Mouse (Mus musculus) right cerebral cortex, adult 2 months (tissue): ENCODE results near the gene Slc22a13.
"Not testable (repeated sequence)": the region's sequence is repeated elsewhere in the genome, so short reads cannot be mapped to it uniquely, and the experiment has no call there.

Experiments used
- DNase-seq, 2 experiments: peaks; one replicate each; pipeline ENCODE4 v3.0.0; 2021 to 2022; ENCODE audit warnings: low spot score in 2 of 2

Slc22a13 gene

DNA sequence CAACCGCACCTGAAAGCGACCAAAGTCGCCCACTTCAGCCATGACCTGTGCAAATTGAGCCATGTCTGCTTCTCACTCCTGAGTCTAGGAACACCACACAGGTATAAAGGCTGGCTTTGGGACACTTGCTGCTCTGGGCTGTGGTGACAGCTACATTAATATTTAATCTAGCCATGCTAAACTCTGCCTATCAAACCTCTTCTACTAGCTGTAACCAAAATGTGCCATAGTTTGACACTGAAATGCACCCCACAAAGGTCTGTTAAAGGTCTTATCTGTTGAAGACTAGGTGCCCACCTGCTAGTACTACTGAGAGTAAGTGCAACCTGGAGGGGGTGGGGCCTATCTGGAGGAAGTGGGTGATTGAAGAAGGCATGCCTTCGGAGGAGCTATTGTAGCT is at the start of gene Slc22a13:
Slc22a13 (minus strand) TSS at position 101 of the 400 bp plus-strand sequence.
- no peak for DNase-seq

DNA sequence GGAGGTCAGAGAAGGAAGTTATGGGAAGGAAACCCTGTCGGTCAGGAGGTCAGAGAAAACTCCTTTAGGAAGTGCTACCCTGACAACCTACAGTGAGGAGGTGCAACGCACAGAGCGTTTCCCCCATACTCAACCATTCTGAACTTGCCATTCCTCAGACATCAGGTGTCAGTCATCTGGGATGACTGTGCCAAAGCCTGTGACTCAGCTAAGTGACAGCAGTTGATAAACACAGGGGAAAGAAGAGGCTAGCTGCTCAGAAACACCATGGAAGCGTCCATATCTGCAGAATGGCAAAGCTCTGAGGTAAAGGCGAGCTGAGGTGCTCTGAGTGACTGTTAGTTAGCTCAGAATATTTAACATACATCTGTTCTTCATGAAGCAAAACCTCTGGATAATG is 49.2 kb upstream of the Slc22a13 start:
- no peak for DNase-seq

DNA sequence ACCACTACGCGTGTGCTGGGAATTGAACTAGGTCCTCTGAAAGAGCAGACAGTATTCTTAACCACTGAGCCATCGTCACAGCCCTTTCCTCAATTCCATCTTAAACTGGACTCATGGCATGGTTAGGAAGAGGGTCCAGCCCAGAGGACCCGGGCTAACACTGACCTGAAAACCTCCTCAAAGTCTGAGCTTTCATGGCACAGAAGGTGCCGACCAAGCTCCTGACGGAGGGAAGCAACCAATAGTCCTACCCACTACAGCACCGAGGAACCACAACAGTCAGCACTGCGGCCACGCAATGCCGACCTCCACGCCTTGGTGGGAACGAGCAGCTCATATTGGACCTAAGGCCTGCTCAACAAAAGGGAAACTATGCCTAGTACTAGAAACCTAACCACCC is 47.3 kb upstream of the Slc22a13 start:
- DNase-seq: no peak

DNA sequence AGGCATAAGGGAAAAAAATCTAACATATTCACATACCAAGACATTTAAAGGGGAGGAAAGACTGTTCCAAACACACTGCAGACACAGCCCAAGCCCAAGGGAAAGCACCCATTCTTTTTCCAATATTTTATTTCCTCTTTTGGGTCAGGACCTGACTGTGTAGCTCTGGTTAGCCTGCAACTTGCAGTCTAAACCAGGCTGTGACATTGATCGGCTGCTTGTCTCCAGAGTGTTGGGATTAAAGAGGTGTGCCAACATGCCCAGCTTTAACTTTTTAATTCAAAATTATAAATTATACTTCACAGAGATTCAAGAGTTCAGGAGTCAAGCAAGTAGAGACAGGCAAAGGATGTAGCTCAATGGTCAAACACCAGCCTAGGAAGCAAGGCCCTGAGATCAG is 46.2 kb upstream of the Slc22a13 start:
- DNase-seq: no peak

DNA sequence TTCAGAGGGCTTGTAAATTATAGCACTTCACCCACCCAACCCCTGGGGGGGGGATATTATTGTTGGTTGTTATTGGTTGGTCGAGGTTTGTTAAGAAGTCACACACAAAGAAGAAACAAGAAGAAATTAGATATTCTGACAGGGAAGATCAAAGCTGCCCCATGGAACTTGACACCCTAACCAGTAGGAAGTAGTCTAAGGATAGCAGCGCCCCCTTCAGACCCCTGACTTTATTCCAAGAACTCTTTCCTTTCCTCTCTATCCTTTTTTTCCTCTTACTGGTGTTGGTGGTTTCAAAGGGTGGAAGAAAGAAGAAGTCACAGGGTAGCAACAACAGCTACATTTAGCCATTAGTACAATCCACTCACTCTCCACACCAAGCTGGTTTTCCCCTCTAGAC is 45.3 kb upstream of the Slc22a13 start:
- DNase-seq: no peak

DNA sequence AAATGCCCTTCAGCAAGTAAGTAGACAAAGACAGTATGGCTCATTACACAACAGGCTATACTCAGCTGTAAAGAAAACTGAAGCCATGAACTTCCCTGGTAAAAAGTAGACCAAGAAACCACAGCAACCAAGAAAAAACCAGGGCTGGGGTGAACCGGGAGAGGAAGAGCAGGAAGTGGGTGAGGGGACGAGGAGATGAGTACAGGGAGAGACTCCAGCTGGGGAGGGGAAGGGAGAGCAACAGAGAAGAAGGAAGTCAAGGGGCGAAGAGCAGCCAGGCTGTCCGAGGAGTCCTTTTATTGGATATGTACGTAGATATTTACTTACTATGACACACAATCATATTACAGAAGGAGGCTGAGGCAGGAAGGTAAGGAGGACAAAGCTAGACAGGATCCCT is 39.1 kb upstream of the Slc22a13 start:
- no peak for DNase-seq

DNA sequence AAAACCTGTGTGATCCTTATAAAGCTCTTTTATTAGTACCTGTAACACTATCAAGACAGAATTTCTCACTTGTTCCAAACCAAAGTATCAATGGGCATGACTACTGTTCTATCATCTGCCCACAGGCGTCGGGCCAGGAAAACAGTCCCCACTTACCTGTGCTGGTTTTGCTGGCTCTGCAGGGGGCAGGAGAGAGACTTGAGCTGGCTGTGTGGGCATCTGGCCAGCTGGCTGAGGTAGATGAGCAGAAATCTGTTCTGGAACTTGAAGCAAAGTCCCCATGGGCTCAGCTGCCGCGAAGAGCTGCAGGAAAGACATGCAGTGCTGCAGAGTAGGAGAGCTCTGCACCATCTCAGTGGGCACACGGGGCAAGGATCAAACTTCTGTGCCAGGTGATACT is 37.9 kb upstream of the Slc22a13 start:
- DNase-seq: no peak

DNA sequence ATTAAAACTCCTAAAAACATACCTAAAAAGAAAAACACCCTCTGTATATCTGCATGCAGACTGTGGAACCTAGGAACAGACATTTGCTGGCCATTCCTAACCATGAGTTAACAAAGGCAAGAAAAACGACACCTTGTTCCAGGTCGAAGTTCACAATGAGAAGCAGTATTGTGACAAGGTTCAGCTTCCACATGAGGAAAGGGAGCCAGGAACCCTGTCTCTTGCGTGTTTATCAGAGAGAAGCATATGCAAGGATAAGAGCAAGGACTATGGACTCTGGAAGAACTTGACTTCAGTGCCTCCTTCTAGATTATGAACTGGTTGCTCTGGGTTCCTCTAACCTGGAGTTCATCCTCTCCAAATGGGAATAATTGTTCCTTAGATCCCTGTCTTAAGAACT is 35.1 kb upstream of the Slc22a13 start:
- DNase-seq: no peak

DNA sequence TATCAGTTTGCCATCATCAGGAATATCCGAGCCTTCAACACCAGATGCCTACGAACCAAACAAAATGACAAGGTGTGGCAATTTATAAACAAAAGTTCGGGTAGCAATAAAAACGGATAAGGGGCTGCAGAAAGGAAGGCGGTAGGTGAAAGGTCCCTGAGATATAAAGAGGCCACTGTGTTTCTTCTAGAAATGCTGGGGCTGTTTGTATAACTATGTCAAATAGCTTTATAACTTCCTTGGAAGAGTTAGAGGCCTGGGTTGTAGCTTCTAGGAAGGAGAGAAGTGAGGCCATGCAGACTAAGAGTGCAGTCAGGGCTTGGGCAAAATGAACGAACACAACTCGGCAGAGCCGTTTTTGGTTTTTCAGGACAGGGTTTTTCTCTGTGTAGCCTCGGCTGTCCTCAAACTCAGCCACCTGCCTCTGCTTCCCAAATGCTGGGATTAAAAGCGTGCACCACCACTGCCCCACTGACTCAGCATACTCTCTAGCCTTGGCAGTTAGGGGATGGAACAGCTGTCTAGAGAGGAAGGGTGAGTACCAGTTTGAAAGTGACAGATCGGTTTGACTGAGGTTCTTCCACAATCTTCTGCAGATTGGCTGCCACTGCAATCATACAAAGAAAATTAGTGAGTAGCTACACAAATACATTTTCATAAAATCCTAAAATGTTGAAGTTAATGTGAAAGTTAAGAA is 32.4 kb upstream of the Slc22a13 start:
- DNase-seq: no peak

DNA sequence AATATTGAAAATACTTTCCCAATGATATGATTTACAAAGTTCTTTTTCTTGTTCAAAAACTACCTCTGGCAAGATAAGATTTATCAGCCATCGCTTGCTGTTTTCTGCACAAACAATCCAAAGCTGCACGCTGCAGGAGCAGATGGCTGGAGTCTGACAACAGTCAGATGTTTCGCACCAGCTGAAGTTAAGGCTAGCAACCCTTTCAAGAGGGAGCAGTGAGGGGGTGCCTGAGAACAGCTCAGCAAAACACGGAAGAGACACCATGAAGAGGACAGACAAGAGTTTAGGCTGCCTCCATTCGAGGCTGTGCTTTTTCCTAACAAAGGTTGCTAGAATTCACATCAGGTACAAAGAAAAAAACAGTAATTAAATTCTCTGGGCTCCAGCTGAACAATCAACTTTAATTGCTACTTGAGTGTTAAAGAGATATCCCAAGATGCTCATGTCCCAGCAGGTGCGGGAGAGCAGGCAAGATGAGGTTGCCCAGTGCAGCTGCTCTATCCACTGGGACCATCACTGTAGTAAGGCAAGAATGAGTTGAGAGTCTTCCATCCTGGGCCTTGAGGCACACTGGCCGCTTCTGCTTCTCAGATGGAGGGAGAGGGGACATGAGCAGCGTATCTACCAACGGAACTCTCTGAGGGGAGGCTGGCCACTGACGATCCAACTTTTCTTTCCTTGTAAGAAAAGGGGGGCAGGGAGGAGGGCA is 31.5 kb upstream of the Slc22a13 start:
- DNase-seq: peak; percentile 21 to 37

DNA sequence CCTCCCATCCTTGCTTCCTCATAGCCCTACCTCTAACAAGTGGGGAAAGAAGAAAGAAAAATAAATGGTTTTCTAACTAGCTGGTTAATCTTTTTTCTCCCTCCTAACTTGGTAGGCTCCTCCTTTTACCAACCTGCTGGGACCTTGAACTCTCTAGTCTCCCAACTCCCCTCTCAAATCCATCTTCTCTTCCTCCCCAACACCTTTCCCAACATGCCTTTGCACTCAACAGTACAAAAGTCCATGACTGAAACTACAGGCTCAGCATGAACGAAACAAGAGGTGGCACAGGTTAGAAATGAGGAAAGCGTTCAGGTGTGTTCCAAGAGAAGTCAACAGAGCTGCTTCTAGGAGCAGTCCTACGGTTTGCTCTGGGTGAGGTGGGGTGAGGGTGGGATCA is 30.4 kb upstream of the Slc22a13 start:
- no peak for DNase-seq

DNA sequence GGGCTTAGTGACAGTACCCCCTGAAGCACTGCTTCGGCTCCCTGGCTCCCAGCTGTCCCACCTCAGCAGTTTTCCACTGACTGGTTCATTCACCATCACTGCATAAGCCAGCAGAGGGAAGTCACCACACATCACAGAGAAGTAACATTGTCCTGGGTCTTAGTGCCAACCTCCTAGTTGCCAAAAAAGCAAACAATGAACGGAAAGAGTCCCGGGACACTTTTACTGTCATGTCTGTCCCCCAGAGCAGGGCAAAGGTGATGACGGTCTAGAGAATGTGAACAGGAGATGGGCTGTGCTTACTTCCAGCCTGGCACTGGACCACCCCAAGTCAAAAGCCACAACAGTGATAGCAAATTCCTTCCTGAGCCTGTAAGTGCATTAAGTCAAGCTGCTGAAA is 29.9 kb upstream of the Slc22a13 start:
- no peak for DNase-seq

DNA sequence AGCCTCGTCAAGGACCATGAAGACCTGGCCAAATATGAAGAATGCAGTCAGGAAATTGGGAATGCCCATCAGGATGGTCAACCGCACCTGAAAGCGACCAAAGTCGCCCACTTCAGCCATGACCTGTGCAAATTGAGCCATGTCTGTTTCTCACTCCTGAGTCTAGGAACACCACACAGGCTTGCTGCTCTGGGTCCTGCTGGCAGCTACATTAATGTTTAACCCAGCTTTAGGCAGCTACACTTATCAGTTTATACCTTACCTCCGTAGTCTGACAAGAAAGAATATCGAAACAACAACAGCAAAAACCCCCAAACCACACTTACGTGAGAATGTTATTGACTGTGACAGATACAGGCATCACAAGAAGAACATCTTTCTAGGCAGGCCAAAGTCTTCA is 22.7 kb upstream of the Slc22a13 start:
- no peak for DNase-seq

DNA sequence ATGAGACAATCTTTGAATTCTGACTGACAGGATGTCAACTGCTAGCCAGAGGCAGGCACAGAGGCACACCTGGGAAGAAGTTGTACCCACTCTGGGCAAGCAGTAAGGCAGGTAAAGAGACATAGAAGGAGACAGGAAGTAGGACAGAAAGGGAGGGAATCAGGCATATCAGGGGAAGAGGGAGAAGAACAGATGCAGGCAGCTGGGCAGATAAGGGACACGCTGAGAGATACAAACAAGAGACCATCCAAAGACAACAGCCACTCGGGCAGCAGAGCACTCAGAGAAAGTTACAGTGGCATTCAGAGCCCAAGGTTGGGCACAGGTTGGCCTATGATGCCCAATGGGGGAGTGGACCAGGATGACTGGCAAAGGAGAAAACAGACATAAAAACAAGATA is 21.9 kb upstream of the Slc22a13 start:
- DNase-seq: no peak

DNA sequence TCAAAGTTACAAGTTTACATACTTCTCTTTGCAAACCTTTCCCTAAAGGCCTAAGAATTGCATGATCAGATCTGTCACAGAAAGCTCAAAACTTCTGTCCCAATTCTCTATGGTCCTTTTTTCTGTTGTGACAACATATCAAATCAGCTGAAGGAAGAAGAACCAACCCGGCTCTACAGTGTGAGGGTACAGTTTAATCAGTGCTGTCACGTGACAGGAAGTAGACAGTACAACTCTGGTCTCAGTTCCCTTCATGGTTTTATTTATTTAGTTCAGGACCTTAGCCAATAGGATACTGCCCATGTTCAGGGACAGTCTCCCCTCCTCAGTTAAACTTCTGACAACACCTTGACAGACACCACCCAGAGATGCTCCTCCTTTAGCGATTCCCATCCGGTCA is 11.4 kb upstream of the Slc22a13 start:
- DNase-seq: no peak

DNA sequence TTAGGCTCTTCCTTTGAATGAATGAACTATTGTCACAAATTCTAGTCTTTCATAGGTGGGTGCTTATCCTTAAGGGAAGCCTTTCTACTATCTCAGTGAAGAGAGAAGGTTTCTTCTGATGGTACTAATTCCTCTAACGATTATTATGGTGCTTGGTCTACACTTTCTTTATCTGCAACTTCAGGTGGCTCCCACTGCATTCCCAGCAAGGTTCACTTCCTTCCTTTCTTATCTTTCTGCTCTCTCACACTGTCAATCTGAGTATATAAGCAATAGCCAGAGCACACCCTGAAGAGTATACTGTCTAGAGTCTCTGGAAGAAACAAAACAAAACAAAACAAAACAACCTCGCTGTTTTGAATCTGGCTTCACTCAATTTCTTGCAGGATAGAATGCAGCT is 10.8 kb upstream of the Slc22a13 start:
- DNase-seq: no peak

DNA sequence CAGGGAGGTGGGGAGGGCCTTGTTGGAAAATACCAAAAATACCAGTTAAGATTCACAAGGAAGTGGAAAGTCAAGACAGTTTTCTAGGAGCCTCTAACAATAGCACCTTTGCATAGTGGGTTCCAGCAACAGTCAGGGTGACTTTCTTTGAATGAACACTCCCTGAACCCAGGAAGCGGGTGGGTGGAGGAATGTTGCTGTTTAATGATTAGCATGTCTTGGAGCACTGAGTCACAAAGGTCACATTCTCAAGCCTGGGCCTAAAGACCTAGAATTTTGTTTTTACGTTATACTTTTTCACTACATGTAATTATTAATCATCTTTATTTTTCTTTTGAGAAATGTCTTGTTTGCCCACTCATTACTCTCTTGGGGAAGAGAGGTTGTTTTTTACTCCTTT is 6.4 kb upstream of the Slc22a13 start:
- not testable (repeated sequence) for DNase-seq

DNA sequence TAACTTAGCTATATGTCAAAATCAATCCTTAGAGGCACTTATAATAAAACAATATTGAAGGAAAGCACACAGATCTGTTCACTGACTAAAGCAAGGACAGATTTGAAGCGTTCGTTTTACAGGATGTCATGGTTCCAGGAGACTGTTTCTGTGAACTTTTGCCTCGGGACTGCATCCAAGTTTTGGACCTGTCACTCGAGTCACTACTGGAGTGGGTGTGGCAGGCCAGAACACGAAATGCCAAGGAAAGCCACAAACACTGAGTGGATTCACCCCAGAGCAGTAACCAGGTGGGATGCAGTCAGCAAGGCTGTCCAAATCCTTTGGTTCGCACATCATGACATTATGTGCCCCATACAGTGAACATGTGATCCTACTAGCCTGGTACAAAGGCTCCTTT is 5.7 kb upstream of the Slc22a13 start:
- no peak for DNase-seq

DNA sequence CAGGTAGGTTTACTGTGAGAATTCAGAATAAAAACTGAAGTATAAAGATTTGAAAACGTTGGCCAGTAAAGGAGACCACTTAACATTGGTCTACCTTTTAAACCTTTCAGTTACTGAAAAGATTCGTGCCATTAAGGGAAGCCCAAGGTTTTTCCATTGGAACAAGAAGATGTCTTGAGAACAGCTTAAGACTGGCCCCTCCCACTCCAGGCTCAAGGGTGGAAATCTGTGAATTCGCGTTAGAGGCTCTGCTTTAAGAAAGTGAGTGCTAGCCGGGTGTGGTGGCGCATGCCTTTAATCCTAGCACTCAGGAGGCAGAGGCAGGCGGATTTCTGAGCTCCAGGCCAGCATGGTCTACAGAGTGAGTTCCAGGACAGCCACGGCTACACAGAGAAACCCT is 4.1 kb upstream of the Slc22a13 start:
- DNase-seq: no peak

DNA sequence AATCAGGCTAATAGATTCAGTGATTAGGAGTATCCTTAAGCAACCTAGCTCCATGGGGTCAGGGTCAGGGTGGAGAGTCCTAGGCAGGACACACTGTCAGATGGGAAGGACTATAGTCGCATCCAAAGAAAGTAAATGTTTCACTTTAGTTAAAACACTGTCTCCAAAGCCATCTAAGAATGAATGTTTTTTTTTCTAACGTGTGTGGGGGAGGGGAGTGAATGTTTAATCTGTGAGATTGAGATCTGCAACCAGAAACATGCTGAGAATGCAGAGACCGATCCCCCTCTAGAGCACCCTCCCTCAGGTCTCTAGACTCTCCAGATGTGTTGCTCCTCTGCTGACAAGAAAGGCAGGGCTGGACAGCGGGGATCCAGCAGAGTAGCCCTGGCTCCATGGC is 1.8 kb downstream of the Slc22a13 start:
- DNase-seq: no peak

DNA sequence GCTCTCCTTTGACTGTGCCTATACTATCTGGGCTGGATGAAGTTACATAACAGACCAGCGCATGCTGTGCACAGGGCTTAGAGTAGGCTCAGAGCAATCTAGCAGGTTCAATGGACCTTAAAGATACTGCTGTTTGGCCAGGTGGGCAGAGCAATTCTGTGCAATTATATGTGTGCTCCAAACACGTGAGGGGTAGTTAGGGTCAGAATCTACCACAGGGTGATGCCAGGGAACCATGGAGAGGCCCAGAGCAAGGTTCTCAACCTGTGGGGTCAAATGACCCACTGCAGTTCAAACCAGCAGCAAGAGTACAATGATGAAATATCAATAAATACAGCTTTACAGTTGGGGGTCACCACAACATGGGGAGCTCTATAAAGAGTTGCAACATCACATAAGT is 2.2 kb downstream of the Slc22a13 start:
- no peak for DNase-seq

DNA sequence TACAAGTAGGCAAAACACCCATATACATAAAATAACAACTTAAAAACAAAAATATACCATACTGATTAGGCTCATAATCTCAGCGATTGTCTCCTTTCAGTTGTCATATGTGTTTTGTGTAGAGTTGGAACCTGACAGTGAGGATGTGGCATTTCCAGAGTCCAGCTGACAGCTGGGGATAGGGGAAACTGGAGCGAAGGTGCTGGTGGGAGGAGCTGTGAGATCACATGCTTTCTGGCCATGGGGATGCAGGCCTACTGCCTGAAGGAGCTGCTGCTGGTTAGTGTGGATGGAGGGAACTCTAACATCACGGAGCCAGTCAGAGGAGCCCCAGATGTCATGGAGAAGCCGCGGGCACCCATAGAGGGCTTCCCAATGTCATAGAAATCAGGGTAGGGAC is 3.1 kb downstream of the Slc22a13 start:
- DNase-seq: no peak

DNA sequence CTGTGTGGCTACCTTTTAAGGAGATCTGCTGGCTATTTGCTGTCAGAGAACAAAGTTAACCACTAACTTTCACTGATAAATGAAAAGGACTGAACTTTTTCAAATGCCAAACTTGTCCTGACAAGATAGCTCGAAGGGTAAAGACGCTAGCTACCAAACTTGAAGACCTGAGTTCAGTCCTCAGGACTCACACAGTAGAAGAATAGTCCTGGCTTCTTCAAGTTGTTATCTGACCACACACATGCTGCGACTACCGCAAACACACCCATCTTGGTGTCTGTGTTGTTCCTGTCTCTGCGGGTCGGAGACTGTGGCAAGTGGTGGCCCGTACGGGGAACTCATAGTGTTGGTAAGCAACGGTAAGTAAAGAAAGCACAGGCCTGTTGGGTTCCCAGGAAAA is 5.3 kb downstream of the Slc22a13 start:
- DNase-seq: no peak

DNA sequence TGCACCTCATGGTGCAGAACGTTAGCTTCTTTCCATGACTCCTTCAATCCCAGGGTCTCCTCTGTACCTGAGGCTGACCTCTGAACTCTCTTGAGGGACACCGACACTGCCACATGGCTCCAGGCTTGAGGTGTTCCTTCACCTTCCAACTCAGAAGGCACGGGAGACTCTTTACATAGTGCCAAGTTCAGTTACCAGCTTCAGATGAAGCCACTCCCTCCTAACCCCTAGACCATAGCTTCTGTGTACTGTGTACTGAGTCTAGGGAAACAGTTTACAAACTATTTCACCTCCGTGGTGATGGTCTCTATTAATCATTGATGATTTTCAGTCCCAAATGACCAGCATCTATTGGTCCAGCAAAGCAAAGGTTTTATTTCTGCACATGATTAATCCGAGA is 7.2 kb downstream of the Slc22a13 start:
- no peak for DNase-seq
